Mouse (Mus musculus) spleen, adult 18-20 months (tissue): ENCODE results near the gene Chd2.

Experiments used
- DNase-seq, 2 experiments: peaks; one replicate each; pipeline ENCODE4 v3.0.0; 2022; ENCODE audit warnings: mixed read lengths in 2 of 2

Chd2 gene

GRCm38 (mm10) chr7:73435685-73436084 is 105.9 kb downstream of the Chd2 start:
- peak in 1 of 2 experiments; percentile 37 for DNase-seq

GRCm38 (mm10) chr7:73434336-73434677 is 107.3 kb downstream of the Chd2 start:
- DNase-seq = no peak

- DNase-seq = no peak
Measured at GRCm38 (mm10) chr7:73433637-73434335, 107.8 kb downstream of the Chd2 start.

- DNase-seq = no peak
Measured at GRCm38 (mm10) chr7:73428525-73428924, 113.1 kb downstream of the Chd2 start.

- DNase-seq = no peak
Measured at GRCm38 (mm10) chr7:73427794-73428193, 113.8 kb downstream of the Chd2 start.

- no peak for DNase-seq
Measured at GRCm38 (mm10) chr7:73426752-73427386, 114.8 kb downstream of the Chd2 start.

- no peak for DNase-seq
Measured at GRCm38 (mm10) chr7:73426235-73426634, 115.4 kb downstream of the Chd2 start.

- no peak for DNase-seq
Measured at GRCm38 (mm10) chr7:73425451-73425850, 116.2 kb downstream of the Chd2 start.

- no peak for DNase-seq
Measured at GRCm38 (mm10) chr7:73424705-73425104, 116.9 kb downstream of the Chd2 start.

- no peak for DNase-seq
Measured at GRCm38 (mm10) chr7:73424243-73424642, 117.4 kb downstream of the Chd2 start.

- no peak for DNase-seq
Measured at GRCm38 (mm10) chr7:73423236-73423635, 118.4 kb downstream of the Chd2 start.

- DNase-seq = peak in 1 of 2 experiments; percentile 63
Measured at GRCm38 (mm10) chr7:73422223-73423113, 119.2 kb downstream of the Chd2 start.

GRCm38 (mm10) chr7:73421278-73422015 is 120.2 kb downstream of the Chd2 start:
- no peak for DNase-seq

GRCm38 (mm10) chr7:73420827-73421226 is 120.8 kb downstream of the Chd2 start:
- no peak for DNase-seq

- DNase-seq = no peak
Measured at GRCm38 (mm10) chr7:73419375-73419774, 122.3 kb downstream of the Chd2 start.

GRCm38 (mm10) chr7:73414192-73414591 is 127.4 kb downstream of the Chd2 start:
- no peak for DNase-seq

GRCm38 (mm10) chr7:73412419-73412818 is 129.2 kb downstream of the Chd2 start:
- no peak for DNase-seq

GRCm38 (mm10) chr7:73411986-73412385 is 129.6 kb downstream of the Chd2 start:
- no peak for DNase-seq

- no peak for DNase-seq
Measured at GRCm38 (mm10) chr7:73411523-73411922, 130.1 kb downstream of the Chd2 start.

GRCm38 (mm10) chr7:73405550-73405949 is 136.1 kb downstream of the Chd2 start:
- no peak for DNase-seq

GRCm38 (mm10) chr7:73403538-73403937 is 138.1 kb downstream of the Chd2 start:
- no peak for DNase-seq

- no peak for DNase-seq
Measured at GRCm38 (mm10) chr7:73402671-73403070, 139.0 kb downstream of the Chd2 start.

GRCm38 (mm10) chr7:73402106-73402505 is 139.5 kb downstream of the Chd2 start:
- no peak for DNase-seq
